Mouse (Mus musculus) MEL (cell line): ENCODE results near the gene Gria1. TPM values are rescaled to one million over a fixed set of nuclear protein-coding genes. Genes with fewer than 3 reads are reported as not detected.

ENCODE experiments used
- DNase-seq: peaks from one replicate; pipeline ENCODE4 v3.0.0; 2011; ENCODE audit warnings: low read depth, low spot score
- H3K27ac ChIP-seq: 2 replicates; pipeline ENCODE4 v1.5.1; 2012; ENCODE audit warnings: low read depth, mild to moderate bottlenecking, control low read depth, low read length, moderate library complexity; ENCODE audit not compliant: control insufficient read depth
- H3K27me3 ChIP-seq, 2 experiments: fragments of 150-350 bp in 1 of 2; sonication (generic) in 1 of 2; 2 replicates each; pipeline ENCODE4 v1.6.1; 2012; ENCODE audit warnings: low read length in 2 of 2, mild to moderate bottlenecking in 2 of 2, improper control_type of control experiment in 1 of 2, moderate library complexity in 1 of 2; ENCODE audit not compliant: insufficient read depth in 2 of 2, control insufficient read depth in 1 of 2
- H3K36me3 ChIP-seq, 2 experiments: 2 replicates each; pipeline ENCODE4 v1.6.1; 2012 to 2014; ENCODE audit warnings: low read length in 2 of 2, improper control_type of control experiment in 1 of 2, inconsistent platforms in 1 of 2, mild to moderate bottlenecking in 1 of 2; ENCODE audit not compliant: insufficient read depth in 2 of 2, control insufficient read depth in 1 of 2
- H3K4me1 ChIP-seq, 2 experiments: fragments of 150-350 bp in 1 of 2; sonication (generic) in 1 of 2; 2 replicates each; pipeline ENCODE4 v1.6.1; 2012; ENCODE audit warnings: low read length in 2 of 2, improper control_type of control experiment in 1 of 2, mild to moderate bottlenecking in 1 of 2; ENCODE audit not compliant: insufficient read depth in 2 of 2, control insufficient read depth in 1 of 2
- H3K4me3 ChIP-seq, 2 experiments: fragments of 150-350 bp in 1 of 2; sonication (generic) in 1 of 2; 2 replicates each; pipeline ENCODE4 v1.5.1; 2012; ENCODE audit warnings: low read depth in 2 of 2, low read length in 2 of 2, mild to moderate bottlenecking in 2 of 2, moderate library complexity in 2 of 2, control low read depth in 1 of 2, improper control_type of control experiment in 1 of 2; ENCODE audit not compliant: control insufficient read depth in 1 of 2, insufficient read depth in 1 of 2
- H3K79me2 ChIP-seq: 2 replicates; pipeline ENCODE4 v1.6.1; 2012; ENCODE audit warnings: mild to moderate bottlenecking, low read length, moderate library complexity; ENCODE audit not compliant: control insufficient read depth, poor library complexity, insufficient read depth
- H3K9ac ChIP-seq: 2 replicates; pipeline ENCODE4 v1.6.1; 2012; ENCODE audit warnings: low read depth, mild to moderate bottlenecking, control low read depth, low read length, moderate library complexity; ENCODE audit not compliant: control insufficient read depth, poor library complexity, severe bottlenecking
- H3K9me3 ChIP-seq: fragments of 150-350 bp; sonication (generic); replicated peaks from 2 replicates; pipeline ENCODE4 v1.6.1; 2012; ENCODE audit warnings: mild to moderate bottlenecking, low read length, improper control_type of control experiment, moderate library complexity; ENCODE audit not compliant: insufficient read depth
- CHD2 ChIP-seq: IDR thresholded peaks from 2 replicates; pipeline ENCODE4 v1.6.1; 2011; ENCODE audit warnings: low read length, improper control_type of control experiment
- ELF1 ChIP-seq: IDR thresholded peaks from 2 replicates; pipeline ENCODE4 v1.6.1; 2014; ENCODE audit warnings: low read depth, mild to moderate bottlenecking, inconsistent platforms, low read length, improper control_type of control experiment, moderate library complexity
- EP300 ChIP-seq, 2 experiments: IDR thresholded peaks; 2 replicates each; pipeline ENCODE4 v1.6.1; 2011; ENCODE audit warnings: improper control_type of control experiment in 2 of 2, low read length in 2 of 2, low read depth in 1 of 2, mild to moderate bottlenecking in 1 of 2
- ETS1 ChIP-seq: IDR thresholded peaks from 2 replicates; pipeline ENCODE4 v1.6.1; 2012; ENCODE audit warnings: low read depth, mild to moderate bottlenecking, inconsistent platforms, low read length, improper control_type of control experiment, moderate library complexity
- HCFC1 ChIP-seq: IDR thresholded peaks from 2 replicates; pipeline ENCODE4 v1.6.1; 2012; ENCODE audit warnings: low read depth, mild to moderate bottlenecking, inconsistent platforms, low read length, improper control_type of control experiment, moderate library complexity
- MAFK ChIP-seq: IDR thresholded peaks from 2 replicates; pipeline ENCODE4 v1.6.1; 2011; ENCODE audit warnings: low read depth, mild to moderate bottlenecking, low read length, improper control_type of control experiment, borderline replicate concordance
- NELFE ChIP-seq: IDR thresholded peaks from 2 replicates; pipeline ENCODE4 v1.6.1; 2011; ENCODE audit warnings: low read depth, low read length, improper control_type of control experiment
- POLR2AphosphoS5 ChIP-seq: IDR thresholded peaks from 2 replicates; pipeline ENCODE4 v1.6.1; 2012; ENCODE audit warnings: low read depth, borderline replicate concordance, mild to moderate bottlenecking, inconsistent platforms, low read length, moderate library complexity, mixed read lengths
- RCOR1 ChIP-seq: IDR thresholded peaks from 2 replicates; pipeline ENCODE4 v1.6.1; 2012; ENCODE audit warnings: low read depth, mild to moderate bottlenecking, inconsistent platforms, low read length, improper control_type of control experiment
- SIN3A ChIP-seq: IDR thresholded peaks from 2 replicates; pipeline ENCODE4 v1.6.1; 2012; ENCODE audit warnings: low read length, improper control_type of control experiment, inconsistent platforms
- TBP ChIP-seq: IDR thresholded peaks from 2 replicates; pipeline ENCODE4 v1.8.0; 2011; ENCODE audit warnings: low read depth, low read length, improper control_type of control experiment
- TCF12 ChIP-seq: IDR thresholded peaks from 2 replicates; pipeline ENCODE4 v1.6.1; 2014; ENCODE audit warnings: low read depth, mild to moderate bottlenecking, inconsistent platforms, low read length, improper control_type of control experiment, moderate library complexity
- UBTF ChIP-seq: IDR thresholded peaks from 2 replicates; pipeline ENCODE4 v1.6.1; 2012; ENCODE audit warnings: low read depth, mild to moderate bottlenecking, inconsistent platforms, low read length, improper control_type of control experiment, moderate library complexity, borderline replicate concordance; ENCODE audit not compliant: insufficient read depth
- USF1 ChIP-seq: IDR thresholded peaks from 2 replicates; pipeline ENCODE4 v1.6.1; 2014; ENCODE audit warnings: low read depth, mild to moderate bottlenecking, inconsistent platforms, low read length, improper control_type of control experiment, moderate library complexity
- ZC3H11A ChIP-seq: IDR thresholded peaks from 2 replicates; pipeline ENCODE4 v1.6.1; 2012; ENCODE audit warnings: low read depth, mild to moderate bottlenecking, inconsistent platforms, low read length, improper control_type of control experiment
- ZKSCAN1 ChIP-seq: IDR thresholded peaks from 2 replicates; pipeline ENCODE4 v1.6.1; 2012; ENCODE audit warnings: low read depth, mild to moderate bottlenecking, inconsistent platforms, low read length, improper control_type of control experiment, moderate library complexity
- ZMIZ1 ChIP-seq: IDR thresholded peaks from 2 replicates; pipeline ENCODE4 v1.6.1; 2012; ENCODE audit warnings: low read depth, mild to moderate bottlenecking, inconsistent platforms, low read length, improper control_type of control experiment, moderate library complexity
- polyA plus RNA-seq, 2 experiments: library from polyadenylated mRNA; stranded (reverse) in 1 of 2; unstranded in 1 of 2; fragments of >175 nt in 1 of 2; fragments of >200 nt in 1 of 2; gene quantifications; 2 replicates each; pipeline versions ENCODE4 v1.2.1 to v1.2.4; 2012; ENCODE audit warnings: low replicate concordance in 2 of 2, low read depth in 1 of 2; ENCODE audit not compliant: insufficient read length in 2 of 2, insufficient read depth in 1 of 2, missing spikeins in 1 of 2
- total RNA-seq: library from RNA; depleted of rRNA; stranded (reverse); fragments of 300-350 nt; gene quantifications from 2 replicates; pipeline ENCODE4 v1.2.3, GENCODE M21; 2012; rRNA removed

Gria1 gene
- not detected in 2 replicates for total RNA-seq
- polyA plus RNA-seq, result not detected

DNA sequence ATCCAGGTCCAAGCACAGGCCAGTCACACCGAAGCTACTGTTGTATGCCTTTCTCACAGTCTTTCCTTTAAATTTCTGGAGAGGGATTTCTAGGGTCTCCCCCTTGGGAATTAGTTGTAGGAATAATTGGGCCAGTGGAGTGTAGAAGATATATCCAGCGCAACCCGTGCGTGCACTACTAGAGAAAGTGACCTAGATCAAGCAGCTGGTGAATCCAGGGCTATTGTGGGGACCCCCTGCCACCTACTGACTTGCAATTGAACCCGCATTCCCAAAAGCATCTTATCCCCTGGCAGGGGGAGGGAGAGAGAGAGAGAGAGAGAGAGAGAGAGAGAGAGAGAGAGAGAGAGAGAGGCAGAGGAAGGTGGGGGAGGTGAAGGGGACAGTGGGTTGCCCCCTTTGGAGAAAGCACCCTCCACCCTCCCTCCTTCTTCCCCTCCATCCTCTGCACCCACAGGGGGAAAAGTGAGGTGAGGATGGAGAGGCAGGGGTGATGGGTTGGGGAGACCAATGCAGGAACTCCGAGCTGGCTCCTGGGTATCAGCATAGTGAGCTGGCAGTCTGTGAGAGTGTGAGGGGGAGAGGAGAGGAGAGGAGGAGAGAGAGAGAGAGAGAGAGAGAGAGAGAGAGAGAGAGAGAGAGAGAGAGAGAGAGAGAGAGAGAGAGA lies at the start of gene Gria1:
Gene Gria1 (plus strand): TSS at position 364 of the 667 bp plus-strand sequence.
- Histone ChIP-seq H3K4me3 (no peak within 1 kb of the TSS), H3K79me2 (no peaks in the 10 kb centered on the region), H3K27me3 (no peaks in the 10 kb centered on the region), H3K9ac (no peak within 1 kb of the TSS), H3K36me3 (no peaks in the 10 kb centered on the region), H3K4me1 (no peaks in the 10 kb centered on the region)
- no peak for DNase-seq
- no peak for TF ChIP-seq ZMIZ1
- no peak for TF ChIP-seq USF1
- no peak for TF ChIP-seq ZC3H11A
- TF ChIP-seq RCOR1, result no peak
- no peak for TF ChIP-seq MAFK
- no peak for TF ChIP-seq TBP
- no peak for TF ChIP-seq ZKSCAN1
- TF ChIP-seq ETS1, result no peak
- TF ChIP-seq, all 39 proteins: peak for 0
- Histone ChIP-seq H3K9me3 (no peaks in the 10 kb centered on the region), H3K27ac (no peak within 1 kb of the TSS)

DNA sequence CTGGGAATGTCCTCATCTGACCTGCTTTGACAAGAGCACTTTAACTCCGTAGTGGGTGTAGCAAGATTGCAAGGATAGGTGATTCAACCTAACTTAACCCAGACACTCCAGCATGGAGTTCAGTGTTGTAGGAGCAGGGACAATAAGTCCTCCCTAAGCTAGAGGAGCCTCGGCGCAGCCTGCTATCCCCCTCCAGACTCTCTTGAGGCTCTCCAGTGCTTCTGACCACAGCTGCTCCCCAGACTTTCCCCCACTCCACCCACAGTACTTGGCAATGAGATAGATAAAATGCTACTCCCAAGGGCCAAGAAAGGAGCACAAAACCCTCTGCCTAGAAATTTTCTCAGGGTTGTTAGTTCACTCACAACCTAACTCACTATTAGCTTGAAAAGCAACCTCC lies 49.4 kb upstream of the Gria1 start:
- no peaks in the 10 kb centered on the region for H3K27me3 ChIP-seq
- H3K9me3 ChIP-seq, result no peaks in the 10 kb centered on the region
- H3K4me1 ChIP-seq, result no peaks in the 10 kb centered on the region
- no peak overlapping the region for H3K27ac ChIP-seq
- TF ChIP-seq USF1, result no peak
- TF ChIP-seq ELF1, result no peak
- TF ChIP-seq TCF12, result no peak
- no peak for TF ChIP-seq ZMIZ1
- TF ChIP-seq ZC3H11A, result no peak
- TF ChIP-seq HCFC1, result no peak
- no peak for TF ChIP-seq CHD2
- TF ChIP-seq UBTF, result no peak
- TF ChIP-seq SIN3A, result no peak
- no peak for TF ChIP-seq NELFE
- TF ChIP-seq POLR2AphosphoS5, result no peak
- no peak for TF ChIP-seq EP300 (IDR thresholded peaks at IDR 0.05; ENCODE audit: low read depth in 1 of 2, low read length in 2 of 2)
- no peaks in the 10 kb centered on the region for H3K36me3 ChIP-seq
- no peak for DNase-seq
- H3K9ac ChIP-seq, result no peak overlapping the region
- H3K4me3 ChIP-seq, result no peak overlapping the region
- H3K79me2 ChIP-seq, result no peaks in the 10 kb centered on the region
